Mouse (Mus musculus): ENCODE results near the gene Fcgr3.

DNA sequence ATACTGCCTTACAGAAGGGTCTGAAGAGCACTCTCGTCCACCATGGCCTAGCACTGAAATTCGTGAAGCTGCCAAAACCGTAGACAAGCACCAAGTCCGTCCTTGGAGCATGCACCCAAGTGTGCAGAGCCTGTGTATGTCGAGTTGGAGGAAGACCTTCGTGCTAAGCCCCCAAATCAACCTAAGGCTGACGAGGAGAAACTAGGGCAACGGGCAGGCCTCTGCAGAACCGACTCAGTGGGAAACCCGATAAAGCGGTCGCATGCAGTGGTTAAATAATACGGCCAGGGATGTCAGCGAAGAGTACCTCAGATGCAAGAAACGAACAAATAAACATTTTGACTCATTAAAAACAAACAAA is 45.9 kb upstream of the Fcgr3 start:
- no peak for TF ChIP-seq GATA1 (IDR thresholded peaks at IDR 0.05; ENCODE audit: low read length)
- TF ChIP-seq TAL1 (IDR thresholded peaks at IDR 0.05; ENCODE audit: low read length) = no peak

Data from erythroblast, embryonic 14.5 days (primary cell).